Mouse (Mus musculus) CD8-positive naive resting alpha-beta T cell, adult 2 months (primary cell): ENCODE data around the gene Ptpn4.

Source experiments
- DNase-seq, 2 experiments: peaks; one replicate each; pipeline ENCODE4 v3.0.0; 2022; ENCODE audit warnings: low read depth in 2 of 2, low spot score in 2 of 2

The Ptpn4 gene

DNA sequence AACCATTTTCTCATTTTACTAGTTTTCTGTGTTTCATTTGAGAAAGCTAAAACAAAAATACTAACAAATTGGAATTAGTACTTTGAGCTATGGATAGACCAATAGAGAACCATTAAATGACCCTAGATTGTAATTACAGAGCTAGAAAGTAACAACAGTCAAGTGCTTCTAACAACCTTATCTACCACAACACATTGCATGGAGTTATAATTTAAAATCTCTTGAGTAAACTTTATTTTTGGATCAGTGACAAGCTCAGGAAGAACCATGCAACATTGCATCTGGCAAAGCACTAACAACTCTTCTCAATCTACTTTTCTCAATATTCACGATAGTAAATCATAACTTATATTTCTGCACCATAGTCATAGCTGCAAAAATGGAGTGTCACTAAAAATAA is 29.7 kb downstream of the Ptpn4 start:
- no peak for DNase-seq

DNA sequence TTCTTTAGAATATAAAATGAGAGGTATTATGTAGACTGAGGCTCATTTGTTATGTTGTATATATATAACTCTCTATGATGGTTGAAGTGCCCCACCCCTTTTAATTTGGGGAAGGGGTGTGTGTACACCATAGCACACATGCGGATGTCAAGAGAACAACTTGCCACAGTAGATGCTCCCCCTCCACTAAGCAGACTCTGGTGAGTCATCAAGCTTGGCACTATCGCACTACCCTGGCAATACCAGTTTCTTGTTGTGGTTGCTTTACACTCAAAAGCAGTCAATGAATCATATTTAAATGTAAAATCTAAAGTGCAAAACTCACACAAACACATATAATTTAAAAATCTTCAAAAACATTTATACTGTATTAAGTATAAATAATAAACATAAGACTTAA is 31.4 kb downstream of the Ptpn4 start:
- no peak for DNase-seq

DNA sequence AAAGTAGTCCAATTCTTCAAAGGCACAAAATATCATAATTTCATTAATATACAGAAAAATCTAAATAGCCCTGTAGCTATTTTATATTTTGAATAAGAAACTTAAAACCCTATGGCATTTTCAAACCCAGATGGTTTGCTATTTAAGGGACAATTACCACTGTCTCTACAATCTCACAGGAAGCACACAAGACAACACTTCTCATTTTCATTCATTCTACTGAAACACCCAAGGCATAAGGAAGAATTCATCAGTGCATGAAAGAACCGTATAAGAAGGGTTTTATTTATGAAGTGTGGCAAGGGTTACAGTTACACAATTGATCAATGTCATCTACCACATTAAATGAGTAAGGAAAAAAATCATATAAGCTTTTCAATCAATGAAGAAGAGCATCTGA is 32.8 kb downstream of the Ptpn4 start:
- DNase-seq, result no peak

DNA sequence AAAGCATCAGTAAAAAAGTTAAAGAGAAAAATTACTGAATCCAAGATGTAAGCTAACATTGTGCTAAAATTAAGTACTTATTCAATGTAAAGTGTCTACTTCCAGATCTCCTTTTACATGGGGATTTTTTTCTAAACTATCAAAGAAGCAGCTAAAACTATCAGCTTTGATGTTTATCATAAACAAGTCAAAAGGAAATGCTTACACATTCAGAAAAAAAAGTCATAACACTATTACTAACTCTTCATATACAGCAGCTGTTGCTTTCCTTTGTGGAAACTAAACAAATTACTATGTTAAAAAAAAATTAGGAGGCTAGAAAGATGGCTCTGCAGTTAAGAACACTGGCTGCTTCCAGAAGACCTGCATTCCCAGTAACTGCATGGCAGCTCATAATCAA is 42.2 kb downstream of the Ptpn4 start:
- DNase-seq, result no peak

DNA sequence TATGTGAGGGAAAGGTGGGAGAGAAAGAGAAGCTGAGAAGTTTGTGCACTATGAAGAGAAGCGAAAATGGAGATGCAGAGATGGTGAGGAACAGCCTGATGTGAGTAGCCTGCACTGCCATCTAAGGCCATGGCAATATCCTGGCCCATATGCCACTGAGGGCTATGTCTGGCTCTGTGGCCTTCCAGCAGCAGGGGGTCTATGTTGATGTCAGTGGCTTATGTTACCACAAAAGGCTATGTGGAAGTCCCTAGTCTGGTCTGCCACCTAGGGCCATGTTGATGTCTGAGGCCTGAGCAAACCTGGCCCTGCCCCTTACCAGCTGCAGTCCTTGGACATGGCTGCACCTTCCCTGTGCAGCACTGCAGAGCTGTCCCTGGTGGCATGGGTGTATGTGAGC is 43.1 kb downstream of the Ptpn4 start:
- DNase-seq, result no peak

DNA sequence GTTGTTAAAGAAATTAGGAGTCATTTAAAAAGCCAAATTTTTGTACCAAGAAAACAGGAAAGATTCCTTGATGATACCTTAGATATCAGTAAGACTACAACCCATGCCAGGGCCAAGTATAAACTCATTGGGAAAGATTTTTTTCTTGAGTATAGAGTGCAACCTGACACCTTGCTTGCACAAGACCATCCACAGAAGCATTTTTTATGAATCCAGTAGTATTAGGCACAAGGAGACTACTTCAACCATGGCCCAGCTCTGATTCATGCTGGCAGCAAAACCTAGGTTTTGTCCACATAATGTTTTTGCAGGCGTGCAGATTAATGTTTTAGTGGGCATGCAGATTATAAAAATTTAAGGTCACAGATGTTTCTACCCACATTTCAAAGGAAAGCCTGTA is 46.8 kb downstream of the Ptpn4 start:
- DNase-seq, result no peak

DNA sequence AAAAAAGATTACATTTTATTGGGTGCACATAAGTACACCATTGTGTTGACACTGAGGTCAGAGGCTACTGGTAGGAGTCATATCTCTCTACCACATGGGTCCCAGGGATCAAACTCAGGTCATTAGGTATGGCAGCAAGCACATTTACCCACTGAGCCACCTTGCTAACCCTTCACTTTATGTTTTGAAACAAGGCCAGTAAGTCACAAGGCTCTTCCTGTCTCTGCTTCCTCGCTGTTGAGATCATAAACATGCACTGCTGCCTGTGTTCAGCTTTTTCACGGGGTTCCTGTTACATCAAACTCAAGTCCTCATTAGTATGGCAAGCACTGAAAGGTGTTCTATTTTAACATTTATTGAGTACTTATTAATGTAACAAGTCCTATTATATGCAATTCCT is 61.5 kb downstream of the Ptpn4 start:
- DNase-seq, result peak in 1 of 2 experiments; percentile 11

DNA sequence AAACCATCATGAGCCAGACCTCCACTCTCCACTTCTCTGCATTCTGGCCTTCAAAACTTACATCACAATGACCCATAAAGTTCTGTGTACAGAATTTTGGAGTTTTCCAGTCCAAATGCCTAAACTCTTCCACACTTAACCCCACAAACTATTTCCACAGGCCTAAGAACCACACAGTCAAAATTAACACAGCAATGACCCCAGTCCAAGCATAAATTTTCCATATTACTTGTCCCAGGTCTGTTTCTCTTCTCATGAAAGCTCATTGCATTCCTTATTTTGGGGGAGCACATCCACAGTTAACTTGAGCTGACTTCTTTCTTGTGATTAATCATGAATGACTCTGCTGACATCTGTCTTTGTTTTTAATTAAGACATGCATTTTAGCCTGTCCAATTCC is 101.7 kb downstream of the Ptpn4 start:
- no peak for DNase-seq

DNA sequence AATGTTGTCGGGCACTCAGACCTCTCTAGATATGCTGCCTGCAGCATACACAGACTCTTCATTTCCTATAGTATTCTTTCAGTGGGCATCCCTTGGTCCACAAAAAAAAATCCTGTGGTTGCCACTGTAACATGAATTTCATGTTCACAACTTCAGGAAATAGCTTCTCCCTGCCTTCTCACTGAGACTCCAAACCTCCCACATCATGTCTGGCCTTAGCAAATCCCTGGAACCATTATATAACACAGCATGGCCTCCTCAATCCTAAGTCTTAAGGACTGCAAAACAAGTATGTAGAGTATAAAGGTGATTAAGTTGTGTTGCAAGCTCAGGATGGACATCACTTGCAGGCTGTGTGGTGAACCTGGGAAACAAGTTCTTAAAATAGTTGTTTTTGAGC is 102.6 kb downstream of the Ptpn4 start:
- no peak for DNase-seq

DNA sequence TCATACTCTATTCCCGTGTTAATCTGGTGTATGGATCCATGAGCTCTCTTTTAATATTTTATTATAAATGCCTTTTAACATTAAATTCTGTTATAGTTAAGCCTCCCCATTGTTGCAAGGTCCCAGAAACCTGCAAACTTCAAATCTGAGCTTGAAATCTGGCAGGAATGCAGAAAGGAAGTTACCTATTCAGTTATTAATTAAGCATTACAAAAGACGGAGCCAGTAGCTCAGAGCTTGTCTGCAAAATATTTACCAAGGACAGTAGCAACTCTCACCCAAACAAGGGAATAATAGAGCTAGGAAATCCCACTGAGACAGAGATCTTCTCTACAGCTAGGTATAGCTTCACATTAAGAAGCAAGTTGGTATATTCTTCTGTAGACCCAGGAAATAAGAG is 106.2 kb downstream of the Ptpn4 start:
- no peak for DNase-seq

DNA sequence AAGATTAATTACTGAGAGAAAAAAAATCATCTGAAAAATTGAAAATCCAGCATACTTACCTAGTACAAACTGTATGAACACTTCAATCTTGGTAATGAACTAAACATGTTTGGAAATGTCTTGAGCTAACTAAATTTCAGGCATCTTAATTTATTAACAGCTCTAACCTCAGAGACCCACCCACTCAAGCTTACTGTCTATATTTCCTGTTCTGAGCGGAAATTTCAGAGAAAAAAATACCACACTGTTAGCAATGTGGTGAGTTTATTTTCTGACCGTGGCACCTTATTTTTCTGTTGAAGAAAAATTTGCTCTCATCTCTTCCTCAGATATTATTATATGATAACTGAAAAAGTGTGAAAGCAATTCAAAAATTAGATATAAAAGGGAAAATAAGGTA is 124.4 kb downstream of the Ptpn4 start:
- DNase-seq, result no peak

DNA sequence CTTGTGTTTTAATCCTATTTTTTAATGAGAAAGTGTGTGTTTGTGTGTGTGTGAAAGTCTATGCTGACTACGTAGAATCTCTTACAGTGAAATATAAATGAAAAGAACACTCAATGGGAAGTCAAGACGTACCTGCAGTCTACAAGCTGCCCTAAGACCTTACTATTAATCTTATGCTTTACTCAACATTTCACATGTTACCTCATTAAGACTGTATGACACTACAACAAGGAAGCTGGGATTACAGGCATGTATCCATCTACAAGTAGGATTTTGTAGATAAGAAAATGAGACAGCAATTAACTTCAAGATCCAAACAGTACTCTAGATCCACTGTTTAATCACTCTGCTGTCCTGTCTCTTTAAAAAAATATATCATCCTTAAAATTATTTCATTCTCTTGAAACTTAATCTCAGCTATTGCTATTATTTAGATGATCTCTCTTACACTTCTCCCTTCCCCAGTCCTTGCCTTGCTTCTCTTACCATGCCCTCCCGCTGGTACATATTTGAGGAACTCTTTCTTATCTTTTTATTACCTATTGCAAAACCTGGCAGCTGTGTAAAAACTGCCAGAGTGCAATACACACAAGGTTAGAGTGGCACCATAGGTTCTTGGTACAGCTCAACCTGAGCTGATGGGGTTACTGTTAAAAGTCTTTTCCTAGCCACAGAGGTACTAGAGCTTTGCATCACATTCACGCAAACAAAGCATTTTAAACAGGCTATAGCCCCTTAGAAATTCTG is 130.8 kb downstream of the Ptpn4 start:
- DNase-seq, result no peak

DNA sequence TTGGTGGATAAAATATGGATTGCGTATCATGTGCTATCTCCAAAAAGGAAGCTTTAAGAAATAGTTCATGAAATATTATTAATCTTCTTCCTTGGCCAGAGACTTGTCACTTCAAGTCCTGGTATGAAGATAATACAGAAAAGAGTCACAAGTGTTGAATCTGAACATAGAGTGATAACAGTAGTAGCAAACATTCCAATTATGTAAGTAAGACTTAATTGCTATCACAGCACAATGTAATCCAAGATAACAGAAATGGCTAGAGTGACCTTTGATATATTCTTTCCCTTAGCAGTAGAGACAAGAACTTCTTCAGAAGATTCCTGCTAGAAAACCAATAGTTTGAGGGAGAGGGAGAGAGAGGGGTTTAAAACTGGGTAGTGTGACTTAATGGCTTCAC is 140.6 kb downstream of the Ptpn4 start:
- no peak for DNase-seq

DNA sequence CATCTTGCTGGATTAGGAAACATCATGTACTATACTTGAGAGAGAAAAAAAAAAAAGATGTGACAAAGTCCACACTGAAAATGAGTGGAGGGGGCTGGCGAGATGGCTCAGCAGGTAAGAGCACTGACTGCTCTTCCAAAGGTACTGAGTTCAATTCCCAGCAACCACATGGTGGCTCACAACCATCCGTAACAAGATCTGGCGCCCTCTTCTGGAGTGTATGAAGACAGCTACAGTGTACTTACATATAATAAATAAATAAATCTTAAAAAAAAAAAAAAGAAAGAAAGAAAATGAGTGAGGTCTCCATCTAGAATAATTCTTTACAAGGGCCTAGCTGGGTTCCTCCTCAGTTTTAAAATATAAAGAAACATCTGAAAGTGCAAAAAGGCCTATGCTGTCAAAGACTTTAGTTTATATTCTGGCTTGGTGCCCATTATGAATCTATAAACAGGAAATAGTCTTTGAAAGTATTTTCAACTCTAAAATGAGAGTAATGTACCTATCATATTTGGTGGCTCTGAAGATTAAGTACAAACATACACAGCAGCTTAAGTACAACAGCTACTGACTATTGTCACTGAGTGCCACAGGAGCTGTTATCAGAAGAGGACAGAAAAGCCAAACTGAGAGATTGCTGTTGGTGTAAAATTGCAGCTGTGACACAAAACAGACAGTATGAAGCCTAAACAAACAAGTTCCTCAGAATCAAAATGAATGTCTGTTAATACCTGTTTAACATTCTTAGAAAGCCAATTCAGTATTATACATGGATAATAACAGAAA is 151.4 kb downstream of the Ptpn4 start:
- no peak for DNase-seq

DNA sequence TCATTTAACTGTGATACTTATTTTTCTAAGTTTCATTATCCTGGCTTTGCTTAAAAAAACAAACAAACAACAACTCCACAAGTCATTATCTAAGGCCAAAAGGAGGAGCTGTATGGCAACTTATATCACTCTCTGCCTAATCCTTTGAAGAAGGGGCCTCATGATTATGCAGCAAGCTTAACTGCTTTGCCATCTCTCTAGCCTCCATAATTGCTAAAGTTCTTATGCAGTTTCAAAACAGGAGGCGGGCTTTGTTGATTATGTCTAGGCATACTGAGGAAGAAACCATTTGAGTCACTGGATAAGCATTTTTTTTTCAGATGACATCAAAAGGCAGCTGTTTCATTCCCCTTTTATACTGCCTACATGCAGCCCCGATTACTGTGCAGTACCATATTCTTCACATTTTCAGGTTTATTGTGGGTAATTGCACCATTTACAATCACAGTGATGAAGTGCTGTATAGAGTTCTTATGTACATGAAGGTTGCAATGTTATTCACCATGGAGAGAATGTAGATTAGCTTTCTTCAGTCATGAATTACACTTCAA is 155.7 kb downstream of the Ptpn4 start:
- no peak for DNase-seq

DNA sequence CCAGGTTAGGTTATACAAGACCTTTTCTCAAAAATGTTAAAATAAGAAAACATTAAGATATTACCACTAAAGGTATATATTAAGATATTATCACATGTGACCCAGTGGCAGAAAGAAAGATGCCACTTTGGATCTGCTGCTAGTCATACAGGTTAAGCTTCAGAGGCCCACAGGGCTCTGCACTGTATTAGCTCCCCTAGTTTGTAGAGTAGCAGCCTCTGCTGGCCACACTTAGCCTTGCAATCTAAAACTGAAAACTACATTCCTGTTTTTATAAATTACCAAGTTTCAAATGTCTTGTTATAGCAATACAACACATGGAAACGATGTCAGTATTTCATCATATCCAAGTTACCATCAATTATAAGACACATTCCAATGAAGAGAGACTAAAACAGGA is 162.4 kb downstream of the Ptpn4 start:
- peak in 1 of 2 experiments; percentile 2 for DNase-seq

DNA sequence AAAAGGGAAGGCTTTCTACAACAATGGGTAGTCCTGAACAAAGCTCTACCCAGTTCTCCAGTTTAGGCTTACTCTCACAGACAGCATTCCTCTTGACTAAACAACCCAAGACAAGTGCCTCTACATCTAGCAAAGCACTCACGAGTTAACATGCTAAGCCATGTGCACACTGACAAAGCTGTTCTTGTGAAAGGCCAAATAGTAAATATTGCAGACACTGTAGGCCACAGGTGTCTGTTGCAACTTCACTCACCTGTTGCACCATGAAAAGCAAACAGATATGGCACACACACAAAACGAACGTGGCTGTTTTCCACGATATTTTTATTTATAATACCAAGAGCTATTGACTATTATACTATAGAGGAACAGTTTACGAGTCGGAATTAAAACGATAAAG is 170.5 kb downstream of the Ptpn4 start:
- no peak for DNase-seq

DNA sequence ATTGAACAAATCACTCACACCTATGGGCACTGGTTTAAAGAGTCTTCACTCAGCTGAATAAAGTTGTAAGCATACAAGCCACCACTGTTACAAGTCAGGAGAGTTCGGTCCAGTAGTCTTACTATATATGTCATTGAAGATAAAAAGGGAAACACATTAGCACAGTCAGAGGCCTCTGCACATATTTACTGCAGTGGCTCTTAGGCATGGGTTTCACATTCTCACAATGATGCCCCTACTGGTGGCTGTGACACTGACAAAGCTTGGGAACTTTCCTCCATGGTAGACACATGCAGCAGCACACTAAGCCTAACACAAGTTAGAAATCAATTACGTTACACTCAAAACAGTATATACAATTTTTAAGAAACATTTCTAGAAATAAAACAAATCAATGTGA is 183.1 kb downstream of the Ptpn4 start:
- no peak for DNase-seq

DNA sequence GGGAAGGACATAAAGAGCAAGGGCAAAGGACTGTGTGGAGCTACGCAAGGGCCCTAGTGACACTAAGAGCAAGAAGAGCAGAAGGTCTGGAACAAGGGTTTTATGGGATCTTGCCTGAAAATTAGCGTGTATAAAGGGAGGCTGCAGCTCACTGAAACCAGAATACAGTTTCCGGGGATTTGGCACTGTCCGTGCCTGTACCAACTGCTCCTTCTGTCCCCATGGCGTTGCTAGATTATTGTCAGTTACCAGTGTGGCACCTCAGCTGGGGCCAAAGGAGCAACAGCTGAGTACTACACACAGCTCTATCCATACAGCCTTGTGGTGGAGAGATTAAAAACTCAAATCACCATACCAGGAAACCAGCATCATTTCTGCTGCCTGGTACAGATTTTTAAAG is 187.0 kb downstream of the Ptpn4 start:
- no peak for DNase-seq

DNA sequence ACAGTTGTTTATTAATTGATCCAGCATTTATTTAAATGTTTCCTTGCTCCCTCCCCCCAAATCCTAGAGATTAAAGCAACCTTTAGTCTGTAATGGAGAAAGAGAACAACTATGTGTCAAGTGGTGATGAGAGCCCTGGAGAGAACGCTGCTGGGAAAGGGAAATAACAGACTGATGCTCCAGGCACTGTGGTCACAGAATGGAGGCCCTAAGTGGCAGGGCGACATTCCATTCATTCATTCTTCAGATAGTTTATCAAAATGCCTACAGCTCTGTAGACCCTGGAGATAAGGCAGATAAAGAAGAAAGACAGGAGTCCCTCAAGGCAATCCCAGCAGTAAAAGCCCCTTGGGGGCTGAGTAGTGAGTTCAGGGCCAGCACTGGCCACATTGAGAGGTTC is 187.8 kb downstream of the Ptpn4 start:
- DNase-seq, result no peak

DNA sequence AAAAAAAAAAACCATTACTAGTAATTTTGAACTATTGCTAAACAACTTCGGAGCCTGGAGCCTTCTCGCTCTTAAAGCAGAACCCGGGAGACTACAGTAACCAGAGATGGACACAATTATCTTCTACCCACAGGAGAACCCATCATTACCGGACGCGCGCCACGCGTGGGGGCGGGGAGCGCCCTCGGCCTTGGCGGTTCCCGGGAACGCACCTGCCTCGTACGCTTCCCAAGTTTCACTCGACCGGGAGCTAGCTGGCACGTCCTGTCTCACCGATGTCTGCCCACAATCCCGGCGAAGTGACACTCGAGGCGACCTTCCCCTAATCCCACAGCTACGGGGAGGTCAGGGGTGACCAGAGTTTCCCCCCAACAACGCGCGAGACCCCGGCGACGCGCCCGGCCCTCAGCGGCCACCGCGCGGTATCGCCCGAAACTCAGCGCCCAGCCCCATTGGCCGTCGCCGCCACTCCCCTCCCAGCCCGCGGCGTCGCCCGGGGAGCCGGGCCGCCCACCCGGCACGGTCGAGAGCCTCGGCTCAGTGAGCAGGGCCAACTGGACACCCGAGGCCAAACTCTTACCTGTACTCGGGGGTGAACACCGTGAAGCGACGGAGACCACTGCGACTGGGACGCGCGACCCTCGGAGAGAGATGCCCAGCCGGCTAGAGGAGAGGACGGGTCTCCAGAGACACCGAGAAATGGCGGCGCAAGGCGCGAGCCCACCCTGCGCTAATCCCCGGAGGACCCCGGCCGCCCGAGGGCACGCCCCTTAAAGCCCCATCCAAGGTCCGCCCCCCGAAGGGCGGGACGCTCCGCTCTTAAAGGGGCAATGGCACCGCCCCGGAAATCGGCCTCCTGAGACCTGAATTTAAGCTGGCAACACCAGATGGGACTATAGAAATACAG is 189.0 kb downstream of the Ptpn4 start, which contains the start of gene Epb41l5:
TSS of gene Epb41l5 (minus strand) at position 796 of the 907 bp plus-strand sequence.
- DNase-seq, result peak; percentile 45 to 66
